9 mouse cellular contexts compared by ENCODE assay signal in genomic region chr2:43902403-43902973, GRCm38 (mm10).
A peak's percentile ranks its signal among the peaks of the same experiment; 100 is the strongest.
DNase-seq lines count a peak whose midpoint lies in the region; ATAC-seq lines count a peak whose summit lies in the region.
"Had no signal": no experiment of that assay in that cellular context is flagged by ENCODE, and none has a peak within 500 bp of the region (broad histone marks: within the 10 kb centered on the region; RNA-seq: fewer than 3 reads in every experiment).

No protein-coding gene starts in this region.

- peak; percentile 21 for DNase-seq in Muller cell, postnatal 12 days (ENCODE audit: inconsistent ontology term)
- peak; percentile 65 for DNase-seq in cerebellum, adult 8-10 months
- DNase-seq in frontal cortex, postnatal 10 days (ENCODE audit: low spot score in 2 of 2) = peak; percentile 53 to 73
- DNase-seq in hindbrain, embryonic 14.5 days (ENCODE audit: low spot score) = peak; percentile 91
- peak; percentile 84 to 87 for DNase-seq in layer of hippocampus, postnatal 10 days (ENCODE audit: low spot score in 2 of 2)
- DNase-seq in lung, postnatal 36 days = peak; percentile 84
- DNase-seq in right cerebral cortex, adult 18-20 months = peak; percentile 74
- peak; percentile 39 to 65 for DNase-seq in urinary bladder, adult 18-20 months (ENCODE audit: low spot score in 2 of 2)

- H3K4me1 ChIP-seq in hindbrain, embryonic 14.5 days (replicated peaks; ENCODE audit: control insufficient read depth, insufficient read depth, low read length) = no peaks in the 10 kb centered on the region
- H3K4me1 ChIP-seq: megakaryocyte, embryonic 14.5 days had no signal

- H3K27me3 ChIP-seq in hindbrain, embryonic 14.5 days (ENCODE audit: control insufficient read depth, insufficient read depth, low read length) = no peaks in the 10 kb centered on the region
- H3K27me3 ChIP-seq: megakaryocyte, embryonic 14.5 days had no signal

- no peak overlapping the region for H3K27ac ChIP-seq in hindbrain, embryonic 14.5 days

- H3K36me3 ChIP-seq in hindbrain, embryonic 14.5 days (replicated peaks; ENCODE audit: control insufficient read depth, insufficient read depth) = no peaks in the 10 kb centered on the region

- no peak overlapping the region for H3K4me2 ChIP-seq in hindbrain, embryonic 14.5 days (replicated peaks)

- no peak overlapping the region for H3K9ac ChIP-seq in hindbrain, embryonic 14.5 days

- WGBS in hindbrain, embryonic 14.5 days = 27% methylated on average over 7 of the region's 7 CpGs

- no peak overlapping the region for H3K4me3 ChIP-seq in hindbrain, embryonic 14.5 days (replicated peaks; ENCODE audit: low read length)
- H3K4me3 ChIP-seq: megakaryocyte, embryonic 14.5 days had no signal

- ATAC-seq in hindbrain, embryonic 14.5 days (ENCODE audit: low FRiP score) = peak; percentile 86; the same call in 1 of the 2 replicates

- no peaks in the 10 kb centered on the region for H3K9me3 ChIP-seq in hindbrain, embryonic 14.5 days (ENCODE audit: control insufficient read depth, low read length)
- H3K9me3 ChIP-seq: megakaryocyte, embryonic 14.5 days had no signal

Comparison
In these comparisons a context has a peak if more than half of its experiments do, and no peak if none do; other contexts are left out.
1. DNase-seq: peak in every context shown above with its lines; median percentile 91 in hindbrain, embryonic 14.5 days; 86 in layer of hippocampus, postnatal 10 days; 84 in lung, postnatal 36 days; 74 in right cerebral cortex, adult 18-20 months; 65 in cerebellum, adult 8-10 months; 63 in frontal cortex, postnatal 10 days; 52 in urinary bladder, adult 18-20 months; 21 in Muller cell, postnatal 12 days.